8 mouse cellular contexts compared by ENCODE assay signal in the genomic region with DNA sequence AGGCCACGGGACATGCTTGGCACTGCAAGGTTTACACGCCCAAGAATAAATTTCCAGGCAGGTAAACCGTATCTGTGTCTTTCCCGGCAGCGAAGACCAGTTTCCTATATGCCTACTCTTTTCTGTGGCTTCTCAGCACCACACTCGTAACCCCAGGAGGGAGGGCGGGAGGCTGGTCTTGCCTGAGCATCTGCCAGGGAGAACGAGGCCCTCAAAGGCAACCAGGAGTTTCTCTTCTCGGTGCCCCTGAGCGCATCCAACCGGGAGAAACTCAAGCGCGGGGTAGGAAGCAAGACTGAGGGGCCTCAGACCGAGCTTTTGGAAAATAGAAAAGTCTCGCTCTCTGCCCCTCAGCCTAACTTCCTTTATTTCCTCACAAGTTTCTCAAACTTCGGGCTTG. TPM values are rescaled to one million over a fixed set of nuclear protein-coding genes. Genes with fewer than 3 reads are reported as not detected.
A peak's percentile ranks its signal among the peaks of the same experiment; 100 is the strongest.
DNase-seq lines count a peak whose midpoint lies in the region; ATAC-seq and TF ChIP-seq lines count a peak whose summit lies in the region.

No protein-coding gene starts in this region.

- no peak for TF ChIP-seq POLR2A in cerebellum, adult 2 months (IDR thresholded peaks at IDR 0.05; ENCODE audit: borderline replicate concordance, insufficient read depth, low read length)
- no peak for TF ChIP-seq POLR2A in small intestine, adult 2 months (IDR thresholded peaks at IDR 0.05; ENCODE audit: low read depth, low read length)

- ATAC-seq in heart, embryonic 16.5 days (replicated peaks; ENCODE audit: extremely low read depth, insufficient read depth, low FRiP score), result no peak
- ATAC-seq in liver, embryonic 12.5 days, result peak; percentile 45

- 2% methylated on average over 16 of the region's 16 CpGs for WGBS in cerebellum, adult 2 months
- WGBS in heart, embryonic 16.5 days, result 3% methylated on average over 16 of the region's 16 CpGs
- WGBS in liver, embryonic 12.5 days (ENCODE audit: insufficient replicate concordance), result 2% methylated on average over 16 of the region's 16 CpGs
- under 1% methylated on average over 16 of the region's 16 CpGs for WGBS in small intestine, adult 2 months

- peak overlapping the region; percentile 97 for H3K4me2 ChIP-seq in heart, embryonic 16.5 days (ENCODE audit: low read depth, low read length)
- peak overlapping the region; percentile 84 for H3K4me2 ChIP-seq in liver, embryonic 12.5 days

- no peaks in the 10 kb centered on the region for H3K27me3 ChIP-seq in cerebellum, adult 2 months (ENCODE audit: control insufficient read depth, insufficient read depth, low read length)
- H3K27me3 ChIP-seq in heart, embryonic 16.5 days (ENCODE audit: control insufficient read depth, insufficient read depth, low read length), result peaks cover 7% of the 10 kb centered on the region
- H3K27me3 ChIP-seq in liver, embryonic 12.5 days (replicated peaks), result peaks cover 21% of the 10 kb centered on the region
- no peaks in the 10 kb centered on the region; the same call in 1 of the 2 replicates for H3K27me3 ChIP-seq in small intestine, adult 2 months (ENCODE audit: control insufficient read depth, insufficient read depth, low read length)

- H3K4me3 ChIP-seq in cerebellum, adult 2 months (replicated peaks; ENCODE audit: insufficient read depth, low read depth, low read length), result peak overlapping the region; percentile 82
- H3K4me3 ChIP-seq in heart, embryonic 16.5 days (ENCODE audit: low read length), result peak overlapping the region; percentile 79
- H3K4me3 ChIP-seq in liver, embryonic 12.5 days, result peak overlapping the region; percentile 91
- peak overlapping the region; percentile 95 for H3K4me3 ChIP-seq in small intestine, adult 2 months (ENCODE audit: low read depth, low read length)

- H3K9ac ChIP-seq in heart, embryonic 16.5 days (ENCODE audit: low read length), result peak overlapping the region; percentile 84
- peak overlapping the region; percentile 83 for H3K9ac ChIP-seq in liver, embryonic 12.5 days

- no peaks in the 10 kb centered on the region for H3K9me3 ChIP-seq in heart, embryonic 16.5 days (replicated peaks; ENCODE audit: control insufficient read depth, low read length)
- no peaks in the 10 kb centered on the region for H3K9me3 ChIP-seq in liver, embryonic 12.5 days (replicated peaks)

- H3K27ac ChIP-seq in cerebellum, adult 2 months (ENCODE audit: insufficient read depth, low read length), result peak overlapping the region; percentile 27; the same call in 1 of the 2 replicates
- H3K27ac ChIP-seq in heart, embryonic 16.5 days (ENCODE audit: low read length), result peak overlapping the region; percentile 83
- H3K27ac ChIP-seq in liver, embryonic 12.5 days, result peak overlapping the region; percentile 88
- peak overlapping the region; percentile 42; the same call in 1 of the 2 replicates for H3K27ac ChIP-seq in small intestine, adult 2 months (ENCODE audit: insufficient read depth, low read depth, low read length)

- TF ChIP-seq CTCF in cerebellum, adult 2 months (IDR thresholded peaks at IDR 0.05; ENCODE audit: borderline replicate concordance, insufficient read depth, low read depth, low read length), result no peak
- TF ChIP-seq CTCF in small intestine, adult 2 months (IDR thresholded peaks at IDR 0.05; ENCODE audit: extremely low read depth, insufficient read length, insufficient replicate concordance, low read depth, low read length), result no peak

- H3K36me3 ChIP-seq in heart, embryonic 16.5 days (ENCODE audit: control insufficient read depth, insufficient read depth), result peaks cover 14% of the 10 kb centered on the region
- peaks cover 34% of the 10 kb centered on the region for H3K36me3 ChIP-seq in liver, embryonic 12.5 days
- H3K36me3 ChIP-seq in small intestine, adult 2 months (ENCODE audit: control insufficient read depth, insufficient read depth, low read length), result peaks cover 12% of the 10 kb centered on the region

- no peaks in the 10 kb centered on the region for H3K4me1 ChIP-seq in cerebellum, adult 2 months (ENCODE audit: control insufficient read depth, insufficient read depth, low read length)
- H3K4me1 ChIP-seq in heart, embryonic 16.5 days (ENCODE audit: control insufficient read depth, insufficient read depth, low read length), result peaks cover 3% of the 10 kb centered on the region; the same call in 1 of the 2 replicates
- peaks cover 20% of the 10 kb centered on the region for H3K4me1 ChIP-seq in liver, embryonic 12.5 days
- H3K4me1 ChIP-seq in small intestine, adult 2 months (ENCODE audit: control insufficient read depth, insufficient read depth, insufficient read length, low read length), result peaks cover 3% of the 10 kb centered on the region; the same call in 1 of the 2 replicates

- peak; percentile 18 for DNase-seq in kidney, adult 9 months
- DNase-seq in kidney, postnatal 25 days, result no peak
- peak; percentile 20 for DNase-seq in ES-CJ7 (ENCODE audit: low read depth, low spot score)
- DNase-seq in cerebellum, adult 2 months, result peak; percentile 38 to 45
- no peak for DNase-seq in layer of hippocampus, adult 9-10 months (ENCODE audit: low spot score)

RNA-seq across cellular contexts. Expression of a gene that starts 0.4 kb away (rescaled TPM):
- 11.1 and 11.8 TPM in 2 replicates for polyA plus RNA-seq in cerebellum, adult 2 months (2012; rRNA removed)
- 45.2 and 50.1 TPM in 2 replicates for polyA plus RNA-seq in heart, embryonic 16.5 days (2015; fragmentation: Nextera tagmentation; extraction: Ambion mirVana)
- polyA plus RNA-seq in liver, embryonic 12.5 days (2016; fragmentation: Nextera tagmentation; extraction: Ambion mirVana), result 34.9 and 37.1 TPM in 2 replicates
- 0.27 and 0.41 TPM in 2 replicates for polyA plus RNA-seq in small intestine, adult 2 months (2012; rRNA removed)

Comparison
In these comparisons a context has a peak if more than half of its experiments do, and no peak if none do; other contexts are left out.
1. DNase-seq: peak in kidney, adult 9 months (single experiment), ES-CJ7 (single experiment) and cerebellum, adult 2 months (2 of 2); none in kidney, postnatal 25 days (0 of 2) and layer of hippocampus, adult 9-10 months (single experiment).
2. H3K27ac ChIP-seq: peak in every context shown above with its lines; median percentile 88 in liver, embryonic 12.5 days; 83 in heart, embryonic 16.5 days; 42 in small intestine, adult 2 months; 27 in cerebellum, adult 2 months.
3. Peak in every context shown above with its lines, with median percentiles within 50 percentile points of each other: H3K4me3 ChIP-seq.